Mouse (Mus musculus) intestine, postnatal 0 days (tissue): Measurements from ENCODE around the gene Rab5if. TPM values are rescaled to one million over a fixed set of nuclear protein-coding genes. Genes with fewer than 3 reads are reported as not detected.

ENCODE experiments used
- ATAC-seq: fragments of 200-750 bp; cut with Nextera tagmentation; 2 replicates; pipeline ENCODE4 v1.8.0; 2017; ENCODE audit warnings: mild to moderate bottlenecking, moderate TSS enrichment, moderate library complexity
- H3K27ac ChIP-seq: fragments of 300-500 bp; sonication (generic); 2 replicates; pipeline ENCODE4 v1.5.1; 2014; ENCODE audit warnings: mild to moderate bottlenecking, low read depth, low read length, moderate library complexity
- H3K27me3 ChIP-seq: fragments of 300-500 bp; sonication (generic); replicated peaks from 2 replicates; pipeline ENCODE4 v1.6.1; 2014; ENCODE audit warnings: low read length, mixed read lengths; ENCODE audit not compliant: control insufficient read depth, insufficient read depth
- H3K36me3 ChIP-seq: fragments of 300-500 bp; sonication (generic); 2 replicates; pipeline ENCODE4 v1.6.1; 2014; ENCODE audit warnings: mild to moderate bottlenecking, moderate library complexity; ENCODE audit not compliant: control insufficient read depth, insufficient read depth
- H3K4me1 ChIP-seq: fragments of 300-500 bp; sonication (generic); replicated peaks from 2 replicates; pipeline ENCODE4 v1.6.1; 2014; ENCODE audit warnings: antibody characterized with exemption, low read length, mixed read lengths; ENCODE audit not compliant: control insufficient read depth, insufficient read depth
- H3K4me2 ChIP-seq: fragments of 300-500 bp; sonication (generic); replicated peaks from 2 replicates; pipeline ENCODE4 v1.6.1; 2014; ENCODE audit warnings: low read depth, mild to moderate bottlenecking, moderate library complexity
- H3K4me3 ChIP-seq: fragments of 300-500 bp; sonication (generic); 2 replicates; pipeline ENCODE4 v1.5.1; 2014; ENCODE audit warnings: low read depth, low read length
- H3K9ac ChIP-seq: fragments of 300-500 bp; sonication (generic); 2 replicates; pipeline ENCODE4 v1.6.1; 2014; ENCODE audit warnings: mild to moderate bottlenecking, low read depth, low read length
- H3K9me3 ChIP-seq: fragments of 300-500 bp; sonication (generic); 2 replicates; pipeline ENCODE4 v1.6.1; 2016; ENCODE audit warnings: mixed run types; ENCODE audit not compliant: control insufficient read depth
- CTCF ChIP-seq: sonication (generic); IDR thresholded peaks from 2 replicates; pipeline ENCODE4 v1.5.1; 2016; ENCODE audit warnings: low read depth, mild to moderate bottlenecking, control low read depth, antibody characterized with exemption, moderate library complexity
- WGBS: fragments of 180-500 bp; shearing (Covaris S2); extraction: QIAGEN DNeasy Blood & Tissue Kit; methylation state at CpG from one replicate; pipeline ENCODE4 v1.1.7; 2014; 5-methylcytosine and 5-hydroxymethylcytosine counted together
- polyA plus RNA-seq: library from polyadenylated mRNA; unstranded; fragments of >200 nt; fragmentation: Nextera tagmentation; extraction: Ambion mirVana; gene quantifications from 2 replicates; pipeline ENCODE4 v1.2.1, GENCODE M21; 2015

Rab5if gene
- polyA plus RNA-seq, 1 experiment from 2014 or later = 272 TPM

GRCm38 (mm10) chr2:156892240-156892639, 29.3 kb downstream of the Rab5if start:
- no peak overlapping the region for H3K4me2 ChIP-seq
- H3K9ac ChIP-seq = no peak overlapping the region
- no peaks in the 10 kb centered on the region for H3K36me3 ChIP-seq
- TF ChIP-seq CTCF = no peak
- H3K4me3 ChIP-seq = no peak overlapping the region
- no peak overlapping the region for H3K27ac ChIP-seq
- H3K27me3 ChIP-seq = no peaks in the 10 kb centered on the region
- no peaks in the 10 kb centered on the region for H3K4me1 ChIP-seq
- no peak for ATAC-seq
- no peaks in the 10 kb centered on the region for H3K9me3 ChIP-seq
- WGBS = 43% methylated on average over 3 of the region's 3 CpGs

GRCm38 (mm10) chr2:156892821-156893220, 29.9 kb downstream of the Rab5if start:
- Histone ChIP-seq H3K27me3 (no peaks in the 10 kb centered on the region), H3K27ac (no peak overlapping the region), H3K4me3 (no peak overlapping the region), H3K36me3 (no peaks in the 10 kb centered on the region), H3K9me3 (no peaks in the 10 kb centered on the region), H3K4me2 (no peak overlapping the region), H3K9ac (no peak overlapping the region), H3K4me1 (no peaks in the 10 kb centered on the region)
- no peak for TF ChIP-seq CTCF
- ATAC-seq = no peak
- WGBS = 72% methylated on average over 6 of the region's 6 CpGs

- peak overlapping the region; percentile 13; the same call in 1 of the 2 replicates for H3K4me2 ChIP-seq
- no peaks in the 10 kb centered on the region for H3K9me3 ChIP-seq
- no peaks in the 10 kb centered on the region for H3K27me3 ChIP-seq
- WGBS = 45% methylated on average over 15 of the region's 15 CpGs
- H3K4me1 ChIP-seq = no peaks in the 10 kb centered on the region
- no peak overlapping the region for H3K4me3 ChIP-seq
- H3K36me3 ChIP-seq = no peaks in the 10 kb centered on the region
- no peak overlapping the region for H3K9ac ChIP-seq
- ATAC-seq = 0 out of 2 replicates have a peak, but pooled peaks have one; percentile 31
- H3K27ac ChIP-seq = no peak overlapping the region
- TF ChIP-seq CTCF = no peak
Measured at GRCm38 (mm10) chr2:156894496-156895265, 31.8 kb downstream of the Rab5if start.

- no peak overlapping the region for H3K9ac ChIP-seq
- no peak for TF ChIP-seq CTCF
- no peak overlapping the region for H3K27ac ChIP-seq
- no peak for ATAC-seq
- no peaks in the 10 kb centered on the region for H3K36me3 ChIP-seq
- no peaks in the 10 kb centered on the region for H3K9me3 ChIP-seq
- H3K4me2 ChIP-seq = no peak overlapping the region
- no peaks in the 10 kb centered on the region for H3K4me1 ChIP-seq
- no peaks in the 10 kb centered on the region for H3K27me3 ChIP-seq
- WGBS = 65% methylated on average over 9 of the region's 9 CpGs
- H3K4me3 ChIP-seq = no peak overlapping the region
Measured at GRCm38 (mm10) chr2:156896384-156896914, 33.5 kb downstream of the Rab5if start.

GRCm38 (mm10) chr2:156897034-156897433, 34.1 kb downstream of the Rab5if start:
- H3K27ac ChIP-seq = no peak overlapping the region
- H3K4me3 ChIP-seq = no peak overlapping the region
- TF ChIP-seq CTCF = no peak
- no peak for ATAC-seq
- no peaks in the 10 kb centered on the region for H3K9me3 ChIP-seq
- H3K4me2 ChIP-seq = no peak overlapping the region
- 81% methylated on average over 9 of the region's 9 CpGs for WGBS
- H3K27me3 ChIP-seq = no peaks in the 10 kb centered on the region
- no peaks in the 10 kb centered on the region for H3K36me3 ChIP-seq
- no peak overlapping the region for H3K9ac ChIP-seq
- H3K4me1 ChIP-seq = no peaks in the 10 kb centered on the region

- Histone ChIP-seq H3K9ac (no peak overlapping the region), H3K4me2 (no peak overlapping the region), H3K27me3 (no peaks in the 10 kb centered on the region), H3K4me1 (no peaks in the 10 kb centered on the region), H3K9me3 (no peaks in the 10 kb centered on the region), H3K4me3 (no peak overlapping the region), H3K36me3 (no peaks in the 10 kb centered on the region), H3K27ac (no peak overlapping the region)
- TF ChIP-seq CTCF = no peak
- WGBS = 62% methylated on average over 4 of the region's 4 CpGs
- no peak for ATAC-seq
Measured at GRCm38 (mm10) chr2:156898374-156898773, 35.4 kb downstream of the Rab5if start.
